Mouse (Mus musculus): ENCODE measurements around the gene Sgsh. TPM values are rescaled to one million over a fixed set of nuclear protein-coding genes. Genes with fewer than 3 reads are reported as not detected.
"Not testable (repeated sequence)": the region's sequence is repeated elsewhere in the genome, so short reads cannot be mapped to it uniquely, and the experiment has no call there.

Sgsh gene
- polyA plus RNA-seq, 1 experiment from 2014 or later = 8.4 TPM

DNA sequence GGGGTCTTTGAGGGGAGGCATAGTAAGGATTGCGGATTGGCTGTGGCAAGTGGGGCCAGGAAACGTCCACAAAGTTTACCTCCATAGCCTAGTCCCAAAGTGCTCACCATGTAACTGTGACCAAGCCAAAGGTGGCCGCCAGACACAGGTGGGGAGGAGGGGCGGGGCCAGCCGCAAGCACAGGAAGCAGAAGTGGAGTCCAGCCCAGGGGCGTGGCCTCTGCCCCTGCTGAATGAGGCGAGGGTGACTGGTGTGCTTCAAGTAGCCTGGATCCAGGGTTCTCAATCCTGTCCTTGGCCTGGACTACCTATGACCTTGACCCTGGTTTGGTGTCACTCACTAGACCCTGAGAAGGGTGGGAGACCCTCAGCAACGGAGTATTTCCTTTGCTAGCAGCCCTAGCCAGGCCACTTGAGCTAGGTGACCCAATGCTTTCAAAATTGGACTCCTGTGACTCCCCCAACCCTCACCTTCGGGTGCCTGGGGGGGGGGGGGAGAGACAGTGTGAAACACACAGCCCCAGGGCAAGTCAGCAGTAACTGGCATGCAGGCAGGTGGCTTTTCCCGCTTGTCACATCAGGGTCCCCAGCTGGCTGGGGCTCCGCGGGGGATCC, 36.8 kb upstream of the Sgsh start:
- Histone ChIP-seq H3K27me3 (ENCODE audit: control insufficient read depth, insufficient read depth, low read depth, low read length) (no peaks in the 10 kb centered on the region), H3K36me3 (ENCODE audit: control insufficient read depth, insufficient read depth, low read length) (no peaks in the 10 kb centered on the region), H3K4me1 (replicated peaks; ENCODE audit: control insufficient read depth, insufficient read depth, low read length) (peaks cover 15% of the 10 kb centered on the region), H3K4me3 (ENCODE audit: low read length) (peak overlapping the region; percentile 78), H3K4me2 (ENCODE audit: low read depth, low read length) (peak overlapping the region; percentile 79), H3K9ac (ENCODE audit: low read length) (peak overlapping the region; percentile 55), H3K27ac (ENCODE audit: low read length) (peak overlapping the region; percentile 90), H3K9me3 (ENCODE audit: control insufficient read depth, low read length) (no peaks in the 10 kb centered on the region)
- 6% methylated on average over 12 of the region's 12 CpGs for WGBS
- ATAC-seq (ENCODE audit: low read depth) = peak; percentile 36; the same call in 1 of the 2 replicates

DNA sequence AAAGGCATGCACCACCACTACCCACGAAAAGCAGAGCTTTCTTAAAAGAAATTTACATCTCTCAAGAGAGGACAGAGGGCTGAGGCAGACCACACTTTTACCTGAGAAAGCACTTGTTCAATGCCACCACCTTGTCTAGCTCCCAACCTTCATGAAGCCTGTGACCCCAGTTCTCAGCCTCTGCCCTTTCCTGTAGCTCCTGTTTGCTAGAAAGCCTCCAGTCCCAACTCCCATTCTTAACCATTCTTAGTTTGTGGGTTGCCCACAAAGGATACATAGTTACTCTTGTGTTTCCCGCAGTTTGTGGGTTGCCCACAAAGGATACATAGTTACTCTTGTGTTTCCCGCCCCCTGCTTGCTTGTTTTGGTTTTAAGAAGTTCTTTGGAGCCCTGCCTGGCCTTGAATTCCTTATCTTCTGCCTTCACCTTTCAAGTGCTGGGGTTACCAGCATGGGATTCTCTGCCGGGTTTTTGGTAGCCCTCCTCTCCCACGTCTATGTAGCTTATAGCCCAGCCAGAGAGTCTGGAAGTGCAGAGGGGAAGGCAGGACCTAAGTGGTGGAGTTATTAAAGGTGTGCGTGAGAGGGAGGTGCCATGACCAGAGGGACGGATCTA, 36.2 kb upstream of the Sgsh start:
- peak overlapping the region; percentile 78 for H3K4me3 ChIP-seq (ENCODE audit: low read length)
- no peaks in the 10 kb centered on the region for H3K9me3 ChIP-seq (ENCODE audit: control insufficient read depth, low read length)
- ATAC-seq (ENCODE audit: low read depth) = no peak
- peak overlapping the region; percentile 85 for H3K4me2 ChIP-seq (ENCODE audit: low read depth, low read length)
- peaks cover 15% of the 10 kb centered on the region for H3K4me1 ChIP-seq (replicated peaks; ENCODE audit: control insufficient read depth, insufficient read depth, low read length)
- no peaks in the 10 kb centered on the region for H3K36me3 ChIP-seq (ENCODE audit: control insufficient read depth, insufficient read depth, low read length)
- 34% methylated on average over 7 of the region's 7 CpGs for WGBS
- peak overlapping the region; percentile 18; the same call in 1 of the 2 replicates for H3K27ac ChIP-seq (ENCODE audit: low read length)
- H3K27me3 ChIP-seq (ENCODE audit: control insufficient read depth, insufficient read depth, low read depth, low read length) = no peaks in the 10 kb centered on the region
- no peak overlapping the region for H3K9ac ChIP-seq (ENCODE audit: low read length)

DNA sequence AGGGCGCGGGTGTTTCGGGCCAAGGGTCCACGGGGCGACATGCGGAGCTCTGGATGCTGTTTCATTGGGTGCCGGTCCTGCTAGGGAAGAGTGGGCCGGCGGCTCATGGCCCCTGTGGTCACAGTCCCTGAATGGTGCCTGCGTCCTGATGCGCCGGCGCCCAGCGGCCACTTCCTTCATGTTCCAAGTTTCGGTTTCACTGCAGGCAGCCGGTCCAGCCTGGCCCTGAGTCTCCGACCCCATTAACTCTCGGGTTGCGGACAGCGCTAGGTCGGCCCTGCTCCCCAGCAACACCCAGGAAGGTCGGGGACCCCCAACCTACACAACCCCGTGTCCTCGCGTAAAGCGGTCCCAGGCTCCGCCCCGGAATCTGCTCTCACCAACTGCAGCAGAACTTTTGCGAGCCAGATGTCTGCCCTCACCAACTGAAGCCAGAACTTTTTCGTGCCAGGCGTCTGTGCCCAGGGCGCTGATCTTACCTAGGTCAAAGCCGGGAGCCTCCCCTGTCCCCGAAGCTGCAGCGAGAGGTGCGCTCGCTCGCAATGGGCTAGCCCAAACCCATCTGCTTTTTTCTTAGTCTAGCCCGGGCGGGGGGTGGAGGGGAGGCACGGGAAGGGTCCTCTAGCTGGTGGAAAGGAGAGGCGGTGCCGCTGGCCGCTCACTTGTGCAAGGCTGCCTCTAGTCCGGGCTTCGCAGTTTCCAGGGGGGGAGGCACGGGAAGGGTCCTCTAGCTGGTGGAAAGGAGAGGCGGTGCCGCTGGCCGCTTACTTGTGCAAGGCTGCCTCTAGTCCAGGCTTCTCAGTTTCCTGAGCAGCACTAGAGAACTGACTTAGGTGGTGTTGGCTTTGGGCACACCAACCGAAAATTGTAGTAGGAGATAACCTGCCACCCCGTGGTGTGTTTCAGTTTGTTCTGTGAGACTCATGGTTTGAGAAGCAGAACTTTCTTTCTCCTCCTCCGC, 35.2 kb upstream of the Sgsh start:
- H3K4me1 ChIP-seq (replicated peaks; ENCODE audit: control insufficient read depth, insufficient read depth, low read length) = peaks cover 15% of the 10 kb centered on the region
- H3K4me2 ChIP-seq (ENCODE audit: low read depth, low read length) = peak overlapping the region; percentile 85
- peak; percentile 59 for ATAC-seq (ENCODE audit: low read depth)
- H3K27ac ChIP-seq (ENCODE audit: low read length) = peak overlapping the region; percentile 95
- 1% methylated on average over 53 of the region's 53 CpGs for WGBS
- H3K36me3 ChIP-seq (ENCODE audit: control insufficient read depth, insufficient read depth, low read length) = no peaks in the 10 kb centered on the region
- peak overlapping the region; percentile 82 for H3K9ac ChIP-seq (ENCODE audit: low read length)
- H3K27me3 ChIP-seq (ENCODE audit: control insufficient read depth, insufficient read depth, low read depth, low read length) = no peaks in the 10 kb centered on the region
- peak overlapping the region; percentile 82 for H3K4me3 ChIP-seq (ENCODE audit: low read length)
- H3K9me3 ChIP-seq (ENCODE audit: control insufficient read depth, low read length) = no peaks in the 10 kb centered on the region

DNA sequence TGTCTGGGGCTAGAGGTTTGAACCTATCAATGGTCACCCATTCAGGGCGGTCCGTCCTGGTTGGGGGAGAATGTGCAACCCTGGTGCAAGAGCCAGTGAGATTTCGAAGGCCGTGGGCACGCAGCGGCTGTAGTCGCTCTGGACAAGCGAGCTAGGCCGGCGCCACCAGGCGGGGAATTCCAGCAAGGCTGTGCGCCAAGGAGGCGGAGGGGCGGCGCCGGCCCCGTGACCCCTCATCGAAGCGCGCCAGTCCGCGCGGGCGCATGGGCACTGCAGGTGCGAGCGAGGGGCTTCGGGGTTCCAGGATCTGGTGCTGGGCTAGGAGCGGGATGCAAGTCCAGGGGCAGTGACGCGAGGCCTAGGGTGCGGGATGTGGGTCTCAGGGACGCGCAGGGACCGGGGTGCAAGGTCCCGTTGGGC, 34.5 kb upstream of the Sgsh start:
- peak overlapping the region; percentile 82 for H3K4me3 ChIP-seq (ENCODE audit: low read length)
- peak; percentile 72 for ATAC-seq (ENCODE audit: low read depth)
- H3K27me3 ChIP-seq (ENCODE audit: control insufficient read depth, insufficient read depth, low read depth, low read length) = no peaks in the 10 kb centered on the region
- H3K9me3 ChIP-seq (ENCODE audit: control insufficient read depth, low read length) = no peaks in the 10 kb centered on the region
- peak overlapping the region; percentile 95 for H3K27ac ChIP-seq (ENCODE audit: low read length)
- WGBS = under 1% methylated on average over 35 of the region's 35 CpGs
- H3K36me3 ChIP-seq (ENCODE audit: control insufficient read depth, insufficient read depth, low read length) = no peaks in the 10 kb centered on the region
- peak overlapping the region; percentile 82 for H3K9ac ChIP-seq (ENCODE audit: low read length)
- peak overlapping the region; percentile 85 for H3K4me2 ChIP-seq (ENCODE audit: low read depth, low read length)
- peaks cover 13% of the 10 kb centered on the region for H3K4me1 ChIP-seq (replicated peaks; ENCODE audit: control insufficient read depth, insufficient read depth, low read length)

DNA sequence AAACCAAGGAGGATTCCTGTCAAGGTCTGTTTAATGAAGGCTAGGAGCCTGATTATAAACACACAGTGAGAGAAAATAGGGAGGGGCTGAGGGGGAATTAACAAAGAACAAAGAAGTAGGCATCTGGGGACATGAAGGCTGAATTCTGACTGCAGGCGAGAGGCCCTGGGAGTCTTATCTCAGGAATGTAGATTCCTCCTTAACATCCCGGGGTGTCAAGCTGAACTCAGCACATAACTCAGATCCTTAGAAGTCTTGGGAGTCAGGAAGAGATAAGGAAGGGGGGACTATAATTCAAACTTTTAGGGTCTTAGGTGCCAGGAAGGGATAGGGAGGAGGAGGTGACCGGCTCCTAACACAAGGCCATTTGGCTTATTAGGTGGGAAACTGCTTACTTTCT, 31.9 kb upstream of the Sgsh start:
- not testable (repeated sequence) for H3K9me3 ChIP-seq (ENCODE audit: control insufficient read depth, low read length); H3K27me3 ChIP-seq (ENCODE audit: control insufficient read depth, insufficient read depth, low read depth, low read length); H3K4me1 ChIP-seq (replicated peaks; ENCODE audit: control insufficient read depth, insufficient read depth, low read length); H3K27ac ChIP-seq (ENCODE audit: low read length); ATAC-seq (ENCODE audit: low read depth); H3K36me3 ChIP-seq (ENCODE audit: control insufficient read depth, insufficient read depth, low read length); H3K9ac ChIP-seq (ENCODE audit: low read length); H3K4me2 ChIP-seq (ENCODE audit: low read depth, low read length); H3K4me3 ChIP-seq (ENCODE audit: low read length)
- 9% methylated on average over 3 of the region's 3 CpGs for WGBS

DNA sequence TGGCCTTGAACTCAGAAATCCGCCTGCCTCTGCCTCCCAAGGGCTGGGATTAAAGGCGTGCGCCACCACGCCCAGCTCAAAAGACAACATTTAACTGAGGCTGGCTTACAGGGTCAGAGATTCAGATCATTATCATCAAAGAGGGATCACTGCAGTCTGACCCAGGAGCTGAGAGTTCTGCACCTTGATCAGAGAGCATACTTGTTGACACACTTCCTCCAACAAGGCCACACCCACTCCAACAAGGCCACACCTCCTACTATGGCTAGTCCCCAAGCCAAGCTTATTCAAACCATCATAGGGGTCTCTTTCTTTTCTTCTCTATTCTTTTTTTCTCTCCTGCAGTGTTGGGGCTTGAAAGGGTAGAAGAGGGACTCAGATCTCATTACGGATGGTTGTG, 31.0 kb upstream of the Sgsh start:
- Histone ChIP-seq H3K27ac (ENCODE audit: low read length) (no peak overlapping the region), H3K9me3 (ENCODE audit: control insufficient read depth, low read length) (no peaks in the 10 kb centered on the region), H3K27me3 (ENCODE audit: control insufficient read depth, insufficient read depth, low read depth, low read length) (no peaks in the 10 kb centered on the region), H3K9ac (ENCODE audit: low read length) (no peak overlapping the region), H3K4me3 (ENCODE audit: low read length) (no peak overlapping the region), H3K36me3 (ENCODE audit: control insufficient read depth, insufficient read depth, low read length) (no peaks in the 10 kb centered on the region), H3K4me1 (replicated peaks; ENCODE audit: control insufficient read depth, insufficient read depth, low read length) (peaks cover 7% of the 10 kb centered on the region), H3K4me2 (ENCODE audit: low read depth, low read length) (no peak overlapping the region)
- 90% methylated on average over 5 of the region's 5 CpGs for WGBS
- ATAC-seq (ENCODE audit: low read depth) = no peak

DNA sequence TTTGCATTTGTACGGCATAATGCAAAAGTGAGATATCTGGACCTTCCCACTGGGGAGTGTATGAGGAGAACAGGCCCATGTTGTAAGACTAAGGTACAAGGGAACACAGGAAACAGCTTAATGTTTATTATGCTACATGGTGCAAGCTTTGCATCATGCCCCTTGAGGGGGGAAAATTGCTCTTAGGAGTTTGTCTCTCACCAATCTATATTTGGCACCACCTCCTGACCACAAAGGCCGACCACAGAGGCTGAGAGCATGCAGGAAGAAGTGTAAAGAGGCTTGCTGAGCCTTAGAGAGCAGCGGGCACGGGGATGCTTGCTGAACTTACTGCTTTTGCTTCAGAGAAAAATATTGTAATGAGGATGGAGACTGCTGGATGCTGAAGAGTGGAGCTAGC, 29.6 kb upstream of the Sgsh start:
- Histone ChIP-seq H3K4me2 (ENCODE audit: low read depth, low read length) (no peak overlapping the region), H3K9ac (ENCODE audit: low read length) (no peak overlapping the region), H3K4me1 (replicated peaks; ENCODE audit: control insufficient read depth, insufficient read depth, low read length) (peaks cover 4% of the 10 kb centered on the region; the same call in 1 of the 2 replicates), H3K27me3 (ENCODE audit: control insufficient read depth, insufficient read depth, low read depth, low read length) (no peaks in the 10 kb centered on the region), H3K36me3 (ENCODE audit: control insufficient read depth, insufficient read depth, low read length) (no peaks in the 10 kb centered on the region), H3K9me3 (ENCODE audit: control insufficient read depth, low read length) (no peaks in the 10 kb centered on the region), H3K4me3 (ENCODE audit: low read length) (no peak overlapping the region), H3K27ac (ENCODE audit: low read length) (no peak overlapping the region)
- ATAC-seq (ENCODE audit: low read depth) = no peak
- WGBS = 67% methylated on average over 4 of the region's 4 CpGs

DNA sequence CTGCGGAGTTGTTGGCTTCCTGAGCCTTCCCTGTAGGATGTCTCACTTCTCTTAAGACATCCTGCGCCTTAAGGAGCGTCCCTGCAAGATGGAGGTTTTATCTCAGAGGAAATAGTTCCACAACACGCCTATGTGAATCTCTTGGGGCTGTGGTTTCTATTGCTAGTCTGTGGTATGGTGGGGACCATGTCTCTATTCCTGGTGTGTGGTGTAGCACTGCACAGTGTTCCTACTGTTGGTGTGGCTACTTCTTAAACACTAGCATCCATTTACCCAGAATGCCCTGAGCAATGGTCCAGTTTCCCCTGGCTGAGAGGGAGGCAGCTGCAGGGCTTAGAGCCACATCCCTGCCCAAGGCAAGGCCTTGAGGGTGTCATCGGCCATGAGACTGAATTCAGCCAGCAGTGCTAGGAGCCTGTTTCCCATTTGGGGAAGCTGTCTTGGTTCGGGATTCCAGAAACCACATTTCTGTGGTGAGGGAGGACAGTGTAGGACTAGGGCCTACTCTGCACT, 27.1 kb upstream of the Sgsh start:
- no peaks in the 10 kb centered on the region for H3K9me3 ChIP-seq (ENCODE audit: control insufficient read depth, low read length)
- H3K9ac ChIP-seq (ENCODE audit: low read length) = no peak overlapping the region
- ATAC-seq (ENCODE audit: low read depth) = no peak
- H3K4me1 ChIP-seq (replicated peaks; ENCODE audit: control insufficient read depth, insufficient read depth, low read length) = no peaks in the 10 kb centered on the region
- no peaks in the 10 kb centered on the region for H3K36me3 ChIP-seq (ENCODE audit: control insufficient read depth, insufficient read depth, low read length)
- H3K27me3 ChIP-seq (ENCODE audit: control insufficient read depth, insufficient read depth, low read depth, low read length) = no peaks in the 10 kb centered on the region
- H3K4me3 ChIP-seq (ENCODE audit: low read length) = no peak overlapping the region
- H3K27ac ChIP-seq (ENCODE audit: low read length) = no peak overlapping the region
- H3K4me2 ChIP-seq (ENCODE audit: low read depth, low read length) = no peak overlapping the region
- WGBS = 68% methylated on average over 6 of the region's 6 CpGs

Data from lung, embryonic 16.5 days (tissue).